8 mouse cellular contexts compared by ENCODE assay signal in genomic region chr1:133799686-133800445, GRCm38 (mm10). TPM values are rescaled to one million over a fixed set of nuclear protein-coding genes. Genes with fewer than 3 reads are reported as not detected.
A peak's percentile ranks its signal among the peaks of the same experiment; 100 is the strongest.
DNase-seq lines count a peak whose midpoint lies in the region; ATAC-seq lines count a peak whose summit lies in the region.

No protein-coding gene starts in this region.

- peaks cover 26% of the 10 kb centered on the region for H3K27me3 ChIP-seq in forebrain, embryonic 13.5 days
- no peaks in the 10 kb centered on the region for H3K27me3 ChIP-seq in hindbrain, embryonic 16.5 days (replicated peaks; ENCODE audit: control insufficient read depth, insufficient read depth, low read length)
- H3K27me3 ChIP-seq in liver, embryonic 16.5 days (ENCODE audit: control insufficient read depth, insufficient read depth, low read depth, low read length), result no peaks in the 10 kb centered on the region

- H3K4me2 ChIP-seq in forebrain, embryonic 13.5 days, result peak overlapping the region; percentile 89
- H3K4me2 ChIP-seq in hindbrain, embryonic 16.5 days (ENCODE audit: low read length), result peak overlapping the region; percentile 91
- peak overlapping the region; percentile 64 for H3K4me2 ChIP-seq in liver, embryonic 16.5 days (ENCODE audit: low read depth, low read length)

- peaks cover 37% of the 10 kb centered on the region for H3K4me1 ChIP-seq in forebrain, embryonic 13.5 days
- peaks cover 21% of the 10 kb centered on the region for H3K4me1 ChIP-seq in hindbrain, embryonic 16.5 days (ENCODE audit: control insufficient read depth, insufficient read depth, low read depth, low read length)
- peaks cover 50% of the 10 kb centered on the region for H3K4me1 ChIP-seq in liver, embryonic 16.5 days (ENCODE audit: control insufficient read depth, low read depth, low read length)

- no peaks in the 10 kb centered on the region for H3K36me3 ChIP-seq in forebrain, embryonic 13.5 days (ENCODE audit: poor library complexity, severe bottlenecking)
- H3K36me3 ChIP-seq in hindbrain, embryonic 16.5 days (ENCODE audit: control insufficient read depth, insufficient read depth, low read length), result no peaks in the 10 kb centered on the region
- H3K36me3 ChIP-seq in liver, embryonic 16.5 days (ENCODE audit: control insufficient read depth, insufficient read depth), result peaks cover 13% of the 10 kb centered on the region

- H3K9ac ChIP-seq in forebrain, embryonic 13.5 days, result no peak overlapping the region
- peak overlapping the region; percentile 63 for H3K9ac ChIP-seq in hindbrain, embryonic 16.5 days (ENCODE audit: low read depth, low read length)
- peak overlapping the region; percentile 90 for H3K9ac ChIP-seq in liver, embryonic 16.5 days (ENCODE audit: low read depth, low read length)

- intact Hi-C loops in gastrocnemius, postnatal 36 days (cut with DNase I), result loop anchor here (2.0 kb wide), 1 partner anchor 97 kb away; no protein-coding TSS in a partner anchor

- ATAC-seq in forebrain, embryonic 13.5 days, result no peak
- no peak for ATAC-seq in hindbrain, embryonic 16.5 days
- ATAC-seq in liver, embryonic 16.5 days (ENCODE audit: low read depth), result no peak

- DNase-seq in urinary bladder, postnatal 14 days (ENCODE audit: low spot score), result peak; percentile 33
- no peak for DNase-seq in urinary bladder, postnatal 36 days (ENCODE audit: low spot score in 2 of 2)
- peak; percentile 38 for DNase-seq in retina, postnatal 1 day
- DNase-seq in cerebellum, adult 18-20 months, result no peak
- no peak for DNase-seq in gastrocnemius, postnatal 36 days

- WGBS in forebrain, embryonic 13.5 days, result 2% methylated on average over 21 of the region's 21 CpGs
- 3% methylated on average over 21 of the region's 21 CpGs for WGBS in hindbrain, embryonic 16.5 days
- WGBS in liver, embryonic 16.5 days (ENCODE audit: insufficient replicate concordance), result 2% methylated on average over 21 of the region's 21 CpGs

- peak overlapping the region; percentile 49 for H3K4me3 ChIP-seq in forebrain, embryonic 13.5 days
- H3K4me3 ChIP-seq in hindbrain, embryonic 16.5 days (ENCODE audit: low read length), result peak overlapping the region; percentile 59
- peak overlapping the region; percentile 82 for H3K4me3 ChIP-seq in liver, embryonic 16.5 days (ENCODE audit: low read depth, low read length)

- H3K9me3 ChIP-seq in forebrain, embryonic 13.5 days (replicated peaks), result no peaks in the 10 kb centered on the region
- H3K9me3 ChIP-seq in hindbrain, embryonic 16.5 days (ENCODE audit: control insufficient read depth, low read length), result no peaks in the 10 kb centered on the region
- no peaks in the 10 kb centered on the region for H3K9me3 ChIP-seq in liver, embryonic 16.5 days (replicated peaks; ENCODE audit: control insufficient read depth, low read length)

- no peak overlapping the region for H3K27ac ChIP-seq in forebrain, embryonic 13.5 days
- no peak overlapping the region for H3K27ac ChIP-seq in hindbrain, embryonic 16.5 days (ENCODE audit: low read depth, low read length)
- peak overlapping the region; percentile 97 for H3K27ac ChIP-seq in liver, embryonic 16.5 days (ENCODE audit: low read length)

RNA-seq across cellular contexts. Expression of gene Atp2b4, which starts 1.0 kb away (rescaled TPM):
- 6.7 and 7.6 TPM in 2 replicates for polyA plus RNA-seq in forebrain, embryonic 13.5 days (2015; fragmentation: Nextera tagmentation; extraction: Ambion mirVana)
- polyA plus RNA-seq in hindbrain, embryonic 16.5 days (2015; fragmentation: Nextera tagmentation; extraction: Ambion mirVana), result 13.6 and 14.7 TPM in 2 replicates
- polyA plus RNA-seq in liver, embryonic 16.5 days (2015; fragmentation: Nextera tagmentation; extraction: Ambion mirVana), result 32.0 and 34.8 TPM in 2 replicates
- 10 to 100 TPM in 1 of 2 experiments, 1 to 10 TPM in 1; 8.6 to 12.9 TPM for total RNA-seq in gastrocnemius, postnatal 36 days (2021)

Comparison
In these comparisons a context has a peak if more than half of its experiments do, and no peak if none do; other contexts are left out.
1. DNase-seq: peak in urinary bladder, postnatal 14 days (single experiment) and retina, postnatal 1 day (single experiment); none in urinary bladder, postnatal 36 days (0 of 2), cerebellum, adult 18-20 months (0 of 2) and gastrocnemius, postnatal 36 days (0 of 2).
2. Peak in every context shown above with its lines, with median percentiles within 50 percentile points of each other: H3K4me2 ChIP-seq and H3K4me3 ChIP-seq.